Mouse (Mus musculus) heart, postnatal 0 days (tissue): ENCODE measurements at regions not wholly inside any gene's neighbourhood (a gene's known extent, or its start where the extent isn't known, plus 50 kb on each side); places are given as distances from the start of the nearest gene placed in this dataset.

Source experiments
- ATAC-seq: fragments of 200-750 bp; cut with Nextera tagmentation; 2 replicates; pipeline ENCODE4 v1.8.0; 2017; ENCODE audit warnings: low read depth, moderate number of reproducible peaks, moderate library complexity; ENCODE audit not compliant: insufficient read depth
- DNase-seq: peaks from one replicate; pipeline ENCODE4 v3.0.0-alpha.2; 2016; ENCODE audit warnings: low spot score
- H3K27ac ChIP-seq: fragments of 300-500 bp; sonication (generic); 2 replicates; pipeline ENCODE4 v1.5.1; 2014; ENCODE audit warnings: low read depth, mild to moderate bottlenecking
- H3K27me3 ChIP-seq: fragments of 300-500 bp; sonication (generic); 2 replicates; pipeline ENCODE4 v1.6.1; 2014; ENCODE audit warnings: low read length, mixed read lengths; ENCODE audit not compliant: control insufficient read depth, insufficient read depth
- H3K36me3 ChIP-seq: fragments of 300-500 bp; sonication (generic); replicated peaks from 2 replicates; pipeline ENCODE4 v1.6.1; 2014; ENCODE audit warnings: low read length, mixed read lengths; ENCODE audit not compliant: control insufficient read depth, insufficient read depth
- H3K4me1 ChIP-seq: fragments of 300-500 bp; sonication (generic); 2 replicates; pipeline ENCODE4 v1.6.1; 2014; ENCODE audit warnings: antibody characterized with exemption; ENCODE audit not compliant: control insufficient read depth, insufficient read depth
- H3K4me2 ChIP-seq: fragments of 300-500 bp; sonication (generic); 2 replicates; pipeline ENCODE4 v1.6.1; 2014; ENCODE audit warnings: low read depth, mild to moderate bottlenecking, low read length, moderate library complexity
- H3K4me3 ChIP-seq: fragments of 300-500 bp; sonication (generic); 2 replicates; pipeline ENCODE4 v1.5.1; 2014; ENCODE audit warnings: low read depth, low read length
- H3K9ac ChIP-seq: fragments of 300-500 bp; sonication (generic); replicated peaks from 2 replicates; pipeline ENCODE4 v1.6.1; 2014; ENCODE audit warnings: low read depth, low read length, mixed read lengths
- H3K9me3 ChIP-seq: fragments of 300-500 bp; sonication (generic); replicated peaks from 2 replicates; pipeline ENCODE4 v1.6.1; 2016; ENCODE audit warnings: low read length; ENCODE audit not compliant: control insufficient read depth
- CTCF ChIP-seq: IDR thresholded peaks from 2 replicates; pipeline ENCODE4 v1.5.1; 2016; ENCODE audit warnings: antibody characterized with exemption, control low read depth, low read depth
- EP300 ChIP-seq: IDR thresholded peaks from 2 replicates; pipeline ENCODE4 v1.6.1; 2016; ENCODE audit warnings: antibody characterized with exemption, low read depth
- WGBS: fragments of 180-500 bp; shearing (Covaris S2); extraction: QIAGEN DNeasy Blood & Tissue Kit; methylation state at CpG from one replicate; pipeline ENCODE4 v1.1.7; 2014; 5-methylcytosine and 5-hydroxymethylcytosine counted together

DNA sequence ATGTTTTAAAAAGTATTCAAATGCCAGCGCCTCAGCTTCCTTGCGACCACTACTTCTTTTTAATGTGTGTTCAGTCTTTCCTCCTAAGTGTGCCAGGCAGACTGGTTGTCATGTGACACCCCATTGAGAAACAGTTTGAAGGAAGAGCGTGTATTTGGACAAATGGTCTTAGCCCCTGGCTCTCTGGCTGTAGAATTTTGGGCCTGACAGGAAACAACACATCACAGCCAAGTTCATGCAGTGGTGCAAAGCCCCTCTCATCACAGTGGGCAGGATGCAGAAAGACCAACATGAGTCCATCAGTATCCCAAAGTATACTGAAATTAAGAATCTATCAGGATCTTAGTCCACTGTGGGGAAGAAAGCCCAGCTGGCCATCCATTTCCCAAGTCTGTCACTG is 605.6 kb upstream of the Intu start:
- H3K27ac ChIP-seq: no peak overlapping the region
- H3K4me1 ChIP-seq: no peaks in the 10 kb centered on the region
- no peak overlapping the region for H3K4me3 ChIP-seq
- H3K9ac ChIP-seq: no peak overlapping the region
- TF ChIP-seq CTCF: no peak
- no peak for TF ChIP-seq EP300
- H3K27me3 ChIP-seq: no peaks in the 10 kb centered on the region
- H3K36me3 ChIP-seq: no peaks in the 10 kb centered on the region
- H3K4me2 ChIP-seq: no peak overlapping the region
- WGBS: 89% methylated on average over 3 of the region's 3 CpGs
- ATAC-seq: no peak
- no peaks in the 10 kb centered on the region for H3K9me3 ChIP-seq
- DNase-seq: no peak

DNA sequence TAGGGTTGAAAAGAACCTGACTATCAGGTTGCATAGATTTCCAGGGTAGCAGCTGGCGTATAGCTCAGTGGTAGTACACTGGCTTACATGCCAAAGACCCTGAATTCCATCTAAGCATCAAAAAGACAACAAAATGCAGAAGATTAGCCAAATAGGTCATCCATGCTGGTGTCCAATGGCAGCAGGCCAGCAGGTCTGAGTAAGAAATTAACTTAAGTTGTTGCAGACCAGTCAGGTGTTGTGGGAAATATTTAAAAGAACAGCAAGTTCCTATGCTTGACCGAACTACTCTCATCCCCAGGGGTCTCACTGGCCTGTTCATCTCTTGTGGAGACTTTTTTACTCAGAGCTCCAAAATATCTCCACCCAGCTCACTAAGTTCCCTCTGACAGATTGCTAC is 602.7 kb upstream of the Intu start:
- ATAC-seq (no peak), DNase-seq (no peak)
- no peak for TF ChIP-seq CTCF
- no peak for TF ChIP-seq EP300
- no peaks in the 10 kb centered on the region for H3K9me3 ChIP-seq
- no peak overlapping the region for H3K9ac ChIP-seq
- H3K4me1 ChIP-seq: no peaks in the 10 kb centered on the region
- no peak overlapping the region for H3K27ac ChIP-seq
- H3K4me3 ChIP-seq: no peak overlapping the region
- H3K36me3 ChIP-seq: no peaks in the 10 kb centered on the region
- WGBS: 85% methylated on average over 2 of the region's 2 CpGs
- H3K4me2 ChIP-seq: no peak overlapping the region
- no peaks in the 10 kb centered on the region for H3K27me3 ChIP-seq

DNA sequence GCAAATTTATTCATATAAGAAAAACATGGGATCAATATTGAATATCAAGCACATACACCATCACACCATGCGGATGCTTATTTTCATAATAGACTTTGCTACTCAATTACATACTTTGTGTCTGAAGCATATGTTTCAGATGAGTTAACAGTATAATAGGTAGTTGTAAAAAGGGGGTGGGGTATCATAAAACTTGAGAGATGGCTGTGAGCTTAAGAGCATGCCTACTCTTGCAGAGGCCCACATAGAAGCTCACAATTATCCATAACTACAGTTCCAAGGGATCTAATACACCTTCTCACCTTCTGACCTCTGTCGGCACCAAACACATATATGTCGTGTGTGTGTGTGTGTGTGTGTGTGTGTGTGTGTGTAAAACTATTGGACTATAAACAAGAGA is 597.7 kb upstream of the Intu start:
- Histone ChIP-seq H3K9ac (no peak overlapping the region), H3K36me3 (no peaks in the 10 kb centered on the region), H3K9me3 (no peaks in the 10 kb centered on the region), H3K4me3 (no peak overlapping the region), H3K27ac (no peak overlapping the region), H3K4me2 (no peak overlapping the region), H3K27me3 (no peaks in the 10 kb centered on the region), H3K4me1 (no peaks in the 10 kb centered on the region)
- TF ChIP-seq CTCF (no peak), EP300 (no peak)
- ATAC-seq: no peak
- no peak for DNase-seq
- WGBS: 85% methylated on average over 3 of the region's 3 CpGs

DNA sequence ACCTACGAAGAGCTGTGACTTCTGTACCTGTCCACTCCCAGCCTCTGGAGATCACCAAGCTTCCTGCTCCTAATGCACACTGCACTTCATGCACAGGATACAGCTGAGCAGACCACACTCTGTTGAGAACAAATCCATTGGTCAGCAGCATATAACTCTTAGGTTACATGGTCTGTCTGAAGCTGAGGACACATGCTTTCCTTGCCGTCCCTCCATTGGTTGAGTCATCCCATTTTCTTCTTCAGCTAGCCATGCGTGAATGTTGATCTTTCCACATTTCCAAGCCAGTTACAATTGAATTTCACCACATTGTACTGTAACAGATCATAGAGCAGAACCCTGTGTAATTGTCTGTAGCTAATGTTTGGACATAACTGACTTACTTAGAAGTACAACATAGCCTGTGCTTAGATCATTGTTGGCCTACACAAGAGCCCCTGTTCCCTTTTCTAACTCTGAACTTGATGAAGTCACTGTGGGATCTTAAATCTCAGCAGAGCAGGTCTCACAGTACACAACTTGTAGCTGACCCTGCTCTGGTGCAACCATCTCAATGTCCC is 593.3 kb upstream of the Intu start:
- no peak overlapping the region for H3K4me2 ChIP-seq
- H3K27ac ChIP-seq: no peak overlapping the region
- WGBS: 92% methylated on average over 3 of the region's 3 CpGs
- H3K36me3 ChIP-seq: no peaks in the 10 kb centered on the region
- H3K27me3 ChIP-seq: no peaks in the 10 kb centered on the region
- TF ChIP-seq EP300 (no peak), CTCF (no peak)
- ATAC-seq (no peak), DNase-seq (no peak)
- H3K9me3 ChIP-seq: no peaks in the 10 kb centered on the region
- H3K4me3 ChIP-seq: no peak overlapping the region
- H3K9ac ChIP-seq: no peak overlapping the region
- H3K4me1 ChIP-seq: no peaks in the 10 kb centered on the region

DNA sequence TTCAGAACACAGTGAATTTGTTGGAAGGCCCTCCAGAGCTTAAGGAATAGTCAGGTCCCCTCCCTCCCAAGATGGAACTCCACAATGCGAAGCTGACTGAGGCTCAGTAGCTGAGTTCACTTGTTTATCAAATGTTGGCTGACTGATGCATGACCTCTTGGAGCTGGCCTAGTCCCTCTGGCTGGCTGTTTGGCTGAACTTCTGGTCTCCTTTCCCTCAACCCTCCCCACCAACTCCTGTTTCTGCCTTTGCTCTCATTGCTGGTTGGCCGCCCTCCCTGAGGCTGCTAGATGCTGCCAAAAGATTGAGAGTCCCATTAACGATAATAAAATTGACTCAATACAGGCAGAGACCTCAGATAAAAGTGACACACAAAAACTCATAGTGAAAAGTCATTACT is 586.5 kb upstream of the Intu start:
- no peaks in the 10 kb centered on the region for H3K27me3 ChIP-seq
- no peaks in the 10 kb centered on the region for H3K36me3 ChIP-seq
- no peak overlapping the region for H3K27ac ChIP-seq
- no peak overlapping the region for H3K4me2 ChIP-seq
- no peak for ATAC-seq
- WGBS: 61% methylated on average over 3 of the region's 3 CpGs
- TF ChIP-seq EP300: no peak
- no peak for TF ChIP-seq CTCF
- no peak overlapping the region for H3K4me3 ChIP-seq
- no peaks in the 10 kb centered on the region for H3K4me1 ChIP-seq
- no peaks in the 10 kb centered on the region for H3K9me3 ChIP-seq
- no peak for DNase-seq
- H3K9ac ChIP-seq: no peak overlapping the region

DNA sequence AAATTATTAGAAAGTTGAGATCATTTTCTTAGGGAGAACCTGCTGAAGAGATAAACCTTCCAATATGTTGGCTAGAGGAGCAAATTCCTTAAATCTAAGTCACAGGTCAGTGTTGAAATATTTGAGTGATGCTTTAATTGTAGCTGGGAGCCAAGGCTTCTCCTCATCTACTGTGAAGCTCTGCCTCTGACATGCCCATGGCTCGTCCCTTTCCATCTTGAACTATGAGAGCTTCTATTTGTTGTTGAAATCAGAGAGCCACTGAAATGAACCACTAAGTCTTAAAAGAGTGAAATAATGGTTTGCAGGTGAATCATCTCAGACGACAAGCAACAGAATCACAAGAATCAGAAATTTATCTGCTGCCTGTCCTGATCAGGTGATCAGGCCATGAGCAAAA is 579.0 kb upstream of the Intu start:
- Histone ChIP-seq H3K4me2 (no peak overlapping the region), H3K27ac (no peak overlapping the region), H3K4me3 (no peak overlapping the region), H3K9me3 (no peaks in the 10 kb centered on the region), H3K9ac (no peak overlapping the region), H3K27me3 (no peaks in the 10 kb centered on the region), H3K36me3 (no peaks in the 10 kb centered on the region), H3K4me1 (no peaks in the 10 kb centered on the region)
- DNase-seq (no peak), ATAC-seq (no peak)
- WGBS: 68% methylated on average over 2 of the region's 2 CpGs
- TF ChIP-seq CTCF: no peak
- no peak for TF ChIP-seq EP300
